Mouse (Mus musculus): ENCODE measurements around the gene Srgap3.

DNA sequence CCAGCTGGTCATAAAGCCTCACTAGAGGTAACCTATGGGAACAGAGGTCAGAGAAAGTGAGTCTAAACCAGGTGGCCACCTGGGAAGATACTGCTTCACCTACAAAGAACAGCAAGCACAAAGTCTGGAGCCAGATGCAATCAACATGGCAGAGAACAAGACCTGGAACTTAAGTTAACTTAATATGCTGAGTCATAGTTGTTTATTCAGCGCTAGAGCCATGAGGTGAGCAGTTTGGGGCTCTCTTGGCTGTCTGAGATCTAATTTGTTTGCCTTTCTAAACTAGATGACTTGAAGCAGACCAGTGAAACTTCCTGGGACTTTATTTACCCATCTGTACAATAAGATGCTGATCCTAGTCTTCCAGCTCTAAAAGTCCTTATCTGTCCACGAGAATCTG is 263.0 kb downstream of the Srgap3 start:
- TF ChIP-seq CTCF (IDR thresholded peaks at IDR 0.05; ENCODE audit: control insufficient read depth, insufficient read depth, insufficient read length) (no peak), MAX (IDR thresholded peaks at IDR 0.05) (no peak), USF1 (IDR thresholded peaks at IDR 0.05; ENCODE audit: low read depth) (no peak), MYOG (IDR thresholded peaks at IDR 0.05; ENCODE audit: control insufficient read depth, extremely low read depth, insufficient read length) (no peak), MYOD1 (IDR thresholded peaks at IDR 0.05; ENCODE audit: control insufficient read depth, insufficient read length, low read depth) (no peak), FOSL1 (IDR thresholded peaks at IDR 0.05; ENCODE audit: insufficient read depth, low read length, poor library complexity, severe bottlenecking) (no peak), CEBPB (IDR thresholded peaks at IDR 0.05; ENCODE audit: low read depth) (no peak)

All from C2C12 (cell line).